Mouse (Mus musculus) right cerebral cortex, postnatal 36 days (tissue): ENCODE data around the gene March6.

ENCODE experiments used
- DNase-seq, 2 experiments: peaks; one replicate each; pipeline ENCODE4 v3.0.0; 2022; ENCODE audit warnings: low spot score in 2 of 2, mixed read lengths in 1 of 2

March6 gene

GRCm38 (mm10) chr15:31530659-31531445, at the start of gene March6:
March6 (minus strand) TSS chr15:31531053.
- peak; percentile 91 to 93 for DNase-seq

DNA sequence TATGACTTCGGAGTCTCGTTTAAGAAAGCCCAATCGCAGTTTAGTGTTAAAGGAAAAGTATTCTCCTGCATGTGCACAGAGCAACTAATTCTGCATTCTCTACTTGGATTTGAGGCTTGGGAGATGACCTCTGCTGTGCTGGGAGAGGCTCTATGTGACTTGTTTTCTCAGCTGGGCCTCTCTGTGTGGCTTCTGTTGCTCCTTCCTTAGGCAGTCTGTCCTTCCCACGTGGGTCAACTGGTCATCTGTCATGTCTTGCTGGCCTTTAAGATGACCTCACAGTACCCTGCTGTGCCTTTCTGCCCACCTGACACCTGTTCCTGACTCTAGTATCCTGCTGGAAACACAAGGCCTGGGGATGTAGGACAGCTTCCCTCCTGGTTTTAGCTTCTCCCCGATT, 45.2 kb upstream of the March6 start:
- DNase-seq: no peak

DNA sequence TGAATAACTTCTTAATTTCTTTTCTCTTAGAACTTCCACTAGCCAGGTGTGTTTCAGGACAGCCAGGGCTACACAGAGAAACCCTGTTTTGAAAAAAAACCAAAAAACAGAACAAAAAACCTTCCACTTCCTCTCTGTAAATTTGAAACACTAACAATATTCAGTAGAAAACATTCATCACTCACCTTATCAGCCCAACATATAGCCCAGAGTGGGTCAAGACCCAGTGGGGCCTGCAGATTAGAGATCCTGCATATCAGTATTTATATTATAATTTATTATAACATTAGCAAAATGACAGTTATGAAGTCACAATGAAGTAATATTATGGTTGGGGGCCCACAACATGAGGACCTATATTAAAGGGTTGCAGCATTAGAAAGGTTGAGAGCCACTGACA, 42.8 kb upstream of the March6 start:
- no peak for DNase-seq

DNA sequence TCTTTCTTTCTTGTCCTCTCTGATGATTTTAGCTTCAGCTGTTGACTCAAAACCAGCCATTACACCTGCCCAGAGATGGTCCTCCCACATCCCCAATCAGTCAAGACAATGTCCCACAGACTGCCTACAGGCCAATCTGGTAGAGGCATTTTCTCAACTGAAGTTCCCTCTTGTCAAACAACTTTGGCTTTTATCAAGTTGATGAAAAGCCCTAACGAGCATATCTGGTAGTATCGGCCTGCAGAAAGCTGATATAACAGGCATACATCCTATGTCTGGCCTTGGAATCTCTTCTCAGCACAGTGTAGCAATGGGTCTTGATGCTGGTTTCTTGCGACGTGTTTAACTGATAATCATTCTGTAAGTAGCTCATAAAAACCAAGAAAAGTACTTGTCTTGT, 42.4 kb upstream of the March6 start:
- no peak for DNase-seq

- peak; percentile 40 to 47 for DNase-seq
These were observed 41.3 kb upstream of the March6 start for GRCm38 (mm10) chr15:31571906-31572722.

DNA sequence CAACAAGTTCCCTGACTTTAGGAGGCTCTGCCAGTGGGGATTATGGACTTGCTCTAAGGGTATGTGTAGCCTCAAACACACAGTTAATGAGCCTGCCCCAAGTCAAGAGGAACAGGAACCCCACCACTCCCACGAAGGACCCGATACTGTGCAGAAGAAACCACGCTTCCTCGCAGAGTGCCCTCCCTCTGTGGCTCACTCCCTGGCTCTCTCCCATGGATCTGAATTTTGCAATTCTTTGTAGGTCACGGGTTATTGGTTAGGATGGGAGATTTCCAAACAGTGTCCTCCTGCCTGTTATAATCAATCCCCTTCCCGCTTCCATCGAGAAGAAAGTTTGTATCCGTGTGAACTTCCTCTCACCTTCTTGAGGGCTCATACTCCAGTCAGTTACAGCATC, 40.1 kb upstream of the March6 start:
- no peak for DNase-seq

DNA sequence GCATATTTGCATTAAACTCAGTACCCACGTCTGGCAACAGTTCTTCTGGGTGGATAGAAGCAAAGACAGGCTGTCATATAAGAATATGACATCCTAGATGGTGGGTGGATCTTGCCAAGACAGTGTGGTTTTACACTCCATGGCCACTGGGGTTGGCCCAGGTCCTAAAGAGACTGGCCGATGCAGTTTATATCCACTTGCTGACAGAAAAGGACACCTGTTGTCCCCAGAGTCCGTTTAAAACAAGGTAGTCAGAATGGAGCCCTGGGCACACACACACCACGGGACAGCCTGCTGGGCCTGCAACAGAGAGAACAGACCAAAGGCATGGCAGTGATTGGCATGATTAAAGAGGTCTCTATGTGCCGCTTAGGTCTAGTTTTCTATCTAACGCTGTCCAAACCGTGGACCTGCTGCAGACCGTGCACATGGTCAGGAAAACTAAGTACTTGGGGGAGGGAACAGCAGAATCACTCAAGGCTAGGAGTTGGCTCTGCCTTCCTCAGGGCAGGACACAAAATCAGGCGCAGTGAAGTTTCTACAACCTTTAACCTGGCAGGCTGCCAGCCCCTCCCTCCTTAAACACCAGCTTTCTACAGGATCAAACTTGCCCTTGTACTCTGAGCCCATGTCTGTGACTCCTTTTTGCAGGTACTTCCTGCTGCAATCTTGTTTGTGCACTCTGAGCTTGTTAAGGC, 38.6 kb upstream of the March6 start:
- no peak for DNase-seq

- no peak for DNase-seq
These were observed 37.7 kb upstream of the March6 start for GRCm38 (mm10) chr15:31568581-31568996.

DNA sequence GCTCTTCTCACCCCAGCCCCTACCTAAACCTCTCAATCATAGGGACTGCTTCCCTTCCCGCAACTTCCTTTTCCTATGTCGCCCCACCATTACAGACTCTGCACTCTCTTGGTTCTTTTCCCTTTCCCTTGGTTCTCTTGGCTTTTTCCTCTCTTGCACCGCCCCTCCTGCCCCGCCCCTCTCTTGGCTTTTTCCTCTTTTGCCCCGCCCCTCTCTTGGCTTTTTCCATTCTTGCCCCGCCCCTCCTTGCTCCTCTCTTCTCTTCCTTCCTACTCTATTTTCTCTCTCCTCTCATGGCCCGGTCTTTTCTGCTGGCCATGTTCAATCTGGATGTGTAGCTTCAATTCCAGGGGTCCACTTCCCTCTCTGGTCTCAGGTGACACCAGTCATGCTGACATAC, 36.6 kb upstream of the March6 start:
- no peak for DNase-seq

DNA sequence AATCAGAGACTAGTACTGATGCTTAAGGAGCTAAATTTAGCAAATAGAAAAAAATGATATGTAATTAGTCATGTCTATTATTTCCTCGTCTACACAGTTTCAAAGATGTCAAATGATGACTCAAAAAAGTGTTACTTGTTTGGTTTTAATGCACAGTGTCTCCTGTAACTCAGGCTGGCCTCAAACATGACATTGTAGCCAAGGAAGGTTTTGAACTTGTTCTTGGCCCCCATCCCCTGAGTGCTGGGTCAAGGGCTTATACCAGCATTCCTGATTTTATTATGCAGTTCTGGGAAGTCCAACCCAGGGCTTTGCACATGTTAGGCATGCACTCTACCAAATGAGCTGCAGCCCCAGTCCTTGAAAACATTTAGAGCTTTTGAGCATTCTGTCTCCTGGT, 34.9 kb upstream of the March6 start:
- no peak for DNase-seq

GRCm38 (mm10) chr15:31565184-31565583, 34.3 kb upstream of the March6 start, which contains the start of gene Cmbl:
Cmbl (plus strand) TSS chr15:31565389.
- DNase-seq: no peak

DNA sequence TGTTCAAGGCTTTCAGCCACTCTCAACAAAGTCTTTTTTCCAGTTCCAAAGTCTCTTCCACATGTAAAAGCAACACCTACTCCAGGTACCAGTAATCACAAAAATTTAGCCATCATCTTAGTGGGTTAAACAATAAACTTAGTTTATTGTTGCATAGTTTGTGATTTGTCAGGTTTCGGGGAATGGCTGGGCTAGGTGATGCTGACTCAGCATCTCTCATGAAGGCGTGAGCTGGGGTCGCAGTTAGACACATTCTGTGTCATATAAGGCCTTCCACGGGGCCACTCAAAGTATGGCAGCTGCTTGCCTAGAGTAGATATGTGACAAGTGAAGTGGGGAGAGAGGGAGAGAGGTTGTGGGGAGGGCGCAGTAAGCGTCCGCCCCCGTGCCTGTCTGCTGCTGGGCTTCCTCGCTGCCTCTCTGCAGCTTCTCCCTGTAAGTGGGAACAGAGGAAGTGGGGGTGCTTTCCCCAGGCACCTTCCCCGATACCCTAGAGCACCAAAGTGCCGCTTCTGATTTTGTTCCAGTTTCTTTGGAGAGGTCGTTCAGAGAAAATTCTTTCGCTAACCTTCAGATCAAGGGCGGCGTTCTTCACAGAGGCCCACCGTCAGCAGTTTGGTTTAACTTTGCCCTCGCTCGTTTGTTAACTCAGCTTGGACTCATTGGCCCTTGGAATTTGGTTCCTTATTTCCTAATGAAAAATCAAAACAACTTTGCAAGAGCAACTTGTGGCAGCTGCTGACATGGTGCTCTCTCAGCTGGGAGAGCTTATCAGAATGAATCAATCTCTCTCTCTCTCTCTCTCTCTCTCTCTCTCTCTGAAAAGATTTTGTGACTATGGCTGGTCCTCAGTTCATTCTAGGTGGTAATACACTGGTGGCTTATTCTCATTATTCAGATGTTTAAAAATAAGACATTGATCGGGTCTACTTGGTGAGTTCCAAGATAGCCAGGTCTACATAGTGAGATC, 33.0 kb upstream of the March6 start:
- no peak for DNase-seq

- DNase-seq: no peak
These were observed 32.0 kb upstream of the March6 start for GRCm38 (mm10) chr15:31562847-31563246.

DNA sequence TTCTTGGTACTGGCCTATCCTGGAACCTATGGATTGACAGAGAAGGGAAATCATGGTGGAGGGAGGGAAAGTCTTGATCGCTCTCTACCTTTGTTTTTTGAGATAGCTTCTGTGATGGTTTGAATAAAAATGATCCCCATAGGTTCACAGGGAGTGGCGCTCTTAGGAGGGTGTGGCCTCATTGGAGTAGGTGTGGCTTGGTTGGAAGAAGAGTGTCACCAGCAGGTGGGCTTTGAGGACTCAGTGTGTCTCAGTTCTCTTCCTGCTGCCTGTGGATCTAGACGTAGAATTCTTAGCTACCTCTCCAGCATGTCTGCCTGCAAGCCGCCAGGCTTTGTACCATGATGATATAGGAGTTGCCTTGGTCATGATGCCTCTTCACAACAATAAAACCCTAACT, 31.1 kb upstream of the March6 start:
- no peak for DNase-seq

- DNase-seq: no peak
These were observed 30.5 kb upstream of the March6 start for GRCm38 (mm10) chr15:31561390-31561789.

- DNase-seq: no peak
These were observed 24.0 kb upstream of the March6 start for GRCm38 (mm10) chr15:31554855-31555254.

GRCm38 (mm10) chr15:31550381-31550780, 19.5 kb upstream of the March6 start:
- no peak for DNase-seq

GRCm38 (mm10) chr15:31547421-31547820, 16.6 kb upstream of the March6 start:
- no peak for DNase-seq

DNA sequence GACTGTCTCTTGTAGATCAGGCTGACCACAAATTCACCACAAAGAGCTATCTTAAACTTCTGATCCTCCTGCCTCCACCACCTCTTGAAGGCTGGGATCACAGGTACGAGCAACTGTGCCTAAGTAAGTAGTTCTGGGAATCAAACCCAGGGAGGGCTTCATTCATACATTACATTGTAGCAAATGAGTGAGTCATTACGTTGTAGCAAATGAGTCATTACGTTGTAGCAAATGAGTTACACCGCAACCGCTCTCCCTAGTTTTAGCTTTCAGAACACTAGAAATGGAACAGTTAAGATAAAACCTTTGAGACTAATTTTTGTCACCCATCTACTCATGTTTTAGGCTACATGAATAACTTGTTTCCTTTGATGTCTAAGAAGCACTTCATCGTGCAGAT, 15.4 kb upstream of the March6 start:
- DNase-seq: no peak

- DNase-seq: no peak
These were observed 14.2 kb upstream of the March6 start for GRCm38 (mm10) chr15:31545058-31545457.

DNA sequence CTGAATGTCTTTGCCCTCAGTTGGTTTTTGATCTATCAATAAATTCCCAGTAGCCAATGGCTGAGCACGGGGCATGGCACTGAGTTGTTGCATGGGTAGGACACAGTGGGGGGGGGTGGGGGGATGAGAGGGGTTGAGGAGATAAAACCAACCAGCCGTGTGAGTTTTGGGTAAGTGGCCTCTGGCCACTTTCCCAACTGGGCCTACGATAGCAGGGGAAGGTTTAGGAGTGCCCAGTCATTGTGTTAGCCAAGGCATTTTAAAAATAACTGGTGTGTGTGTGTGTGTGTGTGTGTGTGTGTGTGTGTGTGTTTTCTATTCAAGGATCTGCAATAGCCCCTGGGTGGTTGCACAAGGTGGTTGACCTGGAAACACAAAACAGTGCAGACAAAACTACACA, 12.4 kb upstream of the March6 start:
- DNase-seq: no peak
